Mouse (Mus musculus): ENCODE data around the gene Ptch2. TPM values are rescaled to one million over a fixed set of nuclear protein-coding genes. Genes with fewer than 3 reads are reported as not detected.

The Ptch2 gene
- not detected for polyA plus RNA-seq (2017; shearing (Covaris generic))

GRCm38 (mm10) chr4:117095551-117096452 is at the start of gene Ptch2:
Gene Ptch2 (plus strand): TSS chr4:117096075.

GRCm38 (mm10) chr4:117125348-117125909 is 29.6 kb downstream of the Ptch2 start, which contains the start of gene Btbd19:
Gene Btbd19 (minus strand): TSS chr4:117125725.

GRCm38 (mm10) chr4:117126675-117127290 is 30.9 kb downstream of the Ptch2 start, which contains the start of gene Tctex1d4:
Gene Tctex1d4 (plus strand): TSS chr4:117126794.

GRCm38 (mm10) chr4:117133817-117134600 is 38.1 kb downstream of the Ptch2 start, which contains the start of gene Plk3:
Gene Plk3 (minus strand): TSS chr4:117133963.

GRCm38 (mm10) chr4:117155792-117156355 is 60.0 kb downstream of the Ptch2 start, which contains the start of gene Rps8:
Gene Rps8 (minus strand): TSS chr4:117156243.

Other genes with a start within 250 kb of the Ptch2 start
- 0.05 TPM for gene Zswim5, start 218.7 kb upstream of the Ptch2 start, polyA plus RNA-seq (2017; shearing (Covaris generic))
- 105 TPM for gene Urod, start 101.7 kb upstream of the Ptch2 start, polyA plus RNA-seq (2017; shearing (Covaris generic))
- 6.9 TPM for gene Hectd3, start 100.8 kb upstream of the Ptch2 start, polyA plus RNA-seq (2017; shearing (Covaris generic))
- 30.5 TPM for gene Eif2b3, start 76.7 kb upstream of the Ptch2 start, polyA plus RNA-seq (2017; shearing (Covaris generic))
- gene Btbd19, start 29.6 kb downstream of the Ptch2 start, polyA plus RNA-seq (2017; shearing (Covaris generic)) = 55.0 TPM
- 0.70 TPM for gene Tctex1d4, start 30.7 kb downstream of the Ptch2 start, polyA plus RNA-seq (2017; shearing (Covaris generic))
- gene Plk3, start 37.9 kb downstream of the Ptch2 start, polyA plus RNA-seq (2017; shearing (Covaris generic)) = 2.4 TPM
- gene Rps8, start 60.2 kb downstream of the Ptch2 start, polyA plus RNA-seq (2017; shearing (Covaris generic)) = 562 TPM
- 3.3 TPM for gene Kif2c, start 86.6 kb downstream of the Ptch2 start, polyA plus RNA-seq (2017; shearing (Covaris generic))
- 1.1 TPM for gene Tmem53, start 155.9 kb downstream of the Ptch2 start, polyA plus RNA-seq (2017; shearing (Covaris generic))
- gene Armh1, start 156.1 kb downstream of the Ptch2 start, polyA plus RNA-seq (2017; shearing (Covaris generic)) = not detected